In the genomic region with DNA sequence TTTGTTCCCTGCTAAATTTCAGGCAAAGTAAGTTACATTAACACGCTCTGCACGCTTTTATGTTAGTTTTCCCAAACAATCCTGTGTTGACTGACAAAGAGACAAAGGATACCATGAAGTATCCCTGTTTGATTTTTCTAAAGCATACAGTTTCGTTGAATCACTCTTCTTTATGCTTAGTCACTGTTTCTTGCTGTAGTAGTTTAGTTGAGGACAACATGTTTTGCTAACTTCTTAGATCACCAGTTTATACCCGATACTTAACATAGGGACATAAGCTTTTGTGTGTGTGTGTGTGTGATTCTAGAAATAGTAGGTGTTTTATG, we compare ENCODE assay signal across 7 mouse cellular contexts. TPM values are rescaled to one million over a fixed set of nuclear protein-coding genes. Genes with fewer than 3 reads are reported as not detected.
DNase-seq lines count a peak whose midpoint lies in the region; ATAC-seq lines count a peak whose summit lies in the region.

No protein-coding gene starts in this region.

- peak overlapping the region; percentile 95 for H3K4me2 ChIP-seq in liver, embryonic 11.5 days

- WGBS in liver, embryonic 11.5 days = 3% methylated on average over 4 of the region's 4 CpGs

- no peaks in the 10 kb centered on the region for H3K36me3 ChIP-seq in liver, embryonic 11.5 days (ENCODE audit: control insufficient read depth, insufficient read depth, low read length)

- peak; percentile 53 for DNase-seq in 3T3-L1 (ENCODE audit: low read depth, low spot score)
- peak; percentile 59 for DNase-seq in A20 (ENCODE audit: low read depth, low spot score)
- no peak for DNase-seq in liver, embryonic 11.5 days (ENCODE audit: low spot score)
- DNase-seq in adrenal gland, postnatal 4 days (ENCODE audit: low spot score in 2 of 2) = no peak
- no peak for DNase-seq in layer of hippocampus, postnatal 14 days (ENCODE audit: low spot score in 2 of 2)
- no peak for DNase-seq in left cerebral cortex, adult 8-10 months (ENCODE audit: low spot score in 2 of 2)

- peak overlapping the region; percentile 96 for H3K4me3 ChIP-seq in liver, embryonic 11.5 days (ENCODE audit: low read depth, low read length)

- ATAC-seq in erythroblast, adult 5-6 weeks (replicated peaks; ENCODE audit: low FRiP score, poor library complexity, severe bottlenecking) = peak; percentile 66
- ATAC-seq in liver, embryonic 11.5 days (replicated peaks; ENCODE audit: low FRiP score) = no peak

- H3K27ac ChIP-seq in liver, embryonic 11.5 days (ENCODE audit: low read depth, low read length) = peak overlapping the region; percentile 96

- peak overlapping the region; percentile 98 for H3K9ac ChIP-seq in liver, embryonic 11.5 days (ENCODE audit: low read depth, low read length)

- H3K27me3 ChIP-seq in liver, embryonic 11.5 days (replicated peaks; ENCODE audit: control insufficient read depth, insufficient read depth, low read length) = no peaks in the 10 kb centered on the region

- peaks cover 3% of the 10 kb centered on the region; the same call in 1 of the 2 replicates for H3K4me1 ChIP-seq in liver, embryonic 11.5 days (replicated peaks; ENCODE audit: control insufficient read depth, insufficient read depth, low read length)

- H3K9me3 ChIP-seq in liver, embryonic 11.5 days (ENCODE audit: control insufficient read depth, low read length) = no peaks in the 10 kb centered on the region

RNA-seq across cellular contexts. Expression of a gene that starts 1.1 kb away (rescaled TPM):
- 358 and 372 TPM in 2 replicates for total RNA-seq in erythroblast, adult 5-6 weeks (2015; ENCODE audit: low replicate concordance)
- 591 and 674 TPM in 2 replicates for total RNA-seq in erythroblast, adult 5-6 weeks (2017; ENCODE audit: low replicate concordance)
- 28.7 and 31.1 TPM in 2 replicates for polyA plus RNA-seq in liver, embryonic 11.5 days (2014; fragmentation: Nextera tagmentation; extraction: Ambion mirVana)
- total RNA-seq in adrenal gland, postnatal 4 days (2021) = 10 to 100 TPM; 27.8 to 31.9 TPM
- total RNA-seq in layer of hippocampus, postnatal 14 days (2021) = 1 to 10 TPM; 9.1 to 9.2 TPM
- 10 to 100 TPM; 11.0 to 14.1 (median 12.2) TPM for total RNA-seq in left cerebral cortex, adult 8-10 months (2022)

Comparison
In these comparisons a context has a peak if more than half of its experiments do, and no peak if none do; other contexts are left out.
1. DNase-seq: peak in 3T3-L1 (single experiment) and A20 (single experiment); none in liver, embryonic 11.5 days (single experiment), adrenal gland, postnatal 4 days (0 of 2), layer of hippocampus, postnatal 14 days (0 of 2) and left cerebral cortex, adult 8-10 months (0 of 2).
2. RNA of a gene that starts 1.1 kb away (total RNA-seq): 358 to 674 TPM in erythroblast, adult 5-6 weeks; 27.8 to 31.9 TPM in adrenal gland, postnatal 4 days, 11.0 to 14.1 TPM in left cerebral cortex, adult 8-10 months and 9.1 to 9.2 TPM in layer of hippocampus, postnatal 14 days; every median in the first group is over 10 times any median in the second.